Mouse (Mus musculus) limb, embryonic 14.5 days (tissue): ENCODE results near the gene Ehmt2. TPM values are rescaled to one million over a fixed set of nuclear protein-coding genes. Genes with fewer than 3 reads are reported as not detected.

Experiments
- ATAC-seq: fragments of 200-750 bp; cut with Nextera tagmentation; 2 replicates; pipeline ENCODE4 v1.8.0; 2017; ENCODE audit warnings: low read depth, moderate number of reproducible peaks, moderate TSS enrichment; ENCODE audit not compliant: low FRiP score
- DNase-seq: peaks from one replicate; pipeline ENCODE4 v3.0.0-alpha.2; 2015; ENCODE audit warnings: low spot score
- H3K27ac ChIP-seq: fragments of 300-500 bp; sonication (generic); replicated peaks from 2 replicates; pipeline ENCODE4 v1.5.1; 2014; ENCODE audit warnings: low read depth, mild to moderate bottlenecking, low read length, moderate library complexity, mixed read lengths
- H3K27me3 ChIP-seq: fragments of 300-500 bp; sonication (generic); 2 replicates; pipeline ENCODE4 v1.6.1; 2014; ENCODE audit warnings: low read length, mixed read lengths; ENCODE audit not compliant: control insufficient read depth, insufficient read depth
- H3K36me3 ChIP-seq: fragments of 300-500 bp; sonication (generic); 2 replicates; pipeline ENCODE4 v1.6.1; 2014; ENCODE audit warnings: mild to moderate bottlenecking, low read length, moderate library complexity, mixed read lengths; ENCODE audit not compliant: control insufficient read depth, insufficient read depth
- H3K4me1 ChIP-seq: fragments of 300-500 bp; sonication (generic); 2 replicates; pipeline ENCODE4 v1.6.1; 2014; ENCODE audit warnings: antibody characterized with exemption, low read length, mixed read lengths; ENCODE audit not compliant: control insufficient read depth, insufficient read depth
- H3K4me2 ChIP-seq: fragments of 300-500 bp; sonication (generic); replicated peaks from 2 replicates; pipeline ENCODE4 v1.6.1; 2014; ENCODE audit warnings: low read depth, mild to moderate bottlenecking, low read length, moderate library complexity; ENCODE audit not compliant: severe bottlenecking
- H3K4me3 ChIP-seq: fragments of 300-500 bp; sonication (generic); replicated peaks from 2 replicates; pipeline ENCODE4 v1.5.1; 2014; ENCODE audit warnings: low read length
- H3K9ac ChIP-seq: fragments of 300-500 bp; sonication (generic); 2 replicates; pipeline ENCODE4 v1.6.1; 2014; ENCODE audit warnings: mild to moderate bottlenecking, low read depth, low read length, moderate library complexity; ENCODE audit not compliant: severe bottlenecking
- H3K9me3 ChIP-seq: fragments of 300-500 bp; sonication (generic); 2 replicates; pipeline ENCODE4 v1.6.1; 2016; ENCODE audit warnings: low read length; ENCODE audit not compliant: control insufficient read depth
- POLR2A ChIP-seq: fragments of 200-500 bp; IDR thresholded peaks from 2 replicates; pipeline ENCODE4 v1.8.0; 2012; ENCODE audit warnings: inconsistent platforms, mild to moderate bottlenecking, moderate library complexity, borderline replicate concordance; ENCODE audit not compliant: insufficient read depth, insufficient read length; ENCODE audit errors: extremely low read depth
- WGBS: fragments of 180-500 bp; shearing (Covaris S2); extraction: QIAGEN DNeasy Blood & Tissue Kit; methylation state at CpG from one replicate; pipeline ENCODE4 v1.1.7; 2014; 5-methylcytosine and 5-hydroxymethylcytosine counted together
- polyA plus RNA-seq, 2 experiments: library from polyadenylated mRNA; depleted of rRNA in 1 of 2; stranded (reverse) in 1 of 2; unstranded in 1 of 2; fragments of >200 nt; fragmentation: Nextera tagmentation in 1 of 2; extraction: Ambion mirVana in 1 of 2; gene quantifications; 2 replicates each; pipeline versions ENCODE4 v1.2.1 to v1.2.3; 2012 to 2014

The Ehmt2 gene
- polyA plus RNA-seq, 2 experiments: 72.8 to 232 TPM

DNA sequence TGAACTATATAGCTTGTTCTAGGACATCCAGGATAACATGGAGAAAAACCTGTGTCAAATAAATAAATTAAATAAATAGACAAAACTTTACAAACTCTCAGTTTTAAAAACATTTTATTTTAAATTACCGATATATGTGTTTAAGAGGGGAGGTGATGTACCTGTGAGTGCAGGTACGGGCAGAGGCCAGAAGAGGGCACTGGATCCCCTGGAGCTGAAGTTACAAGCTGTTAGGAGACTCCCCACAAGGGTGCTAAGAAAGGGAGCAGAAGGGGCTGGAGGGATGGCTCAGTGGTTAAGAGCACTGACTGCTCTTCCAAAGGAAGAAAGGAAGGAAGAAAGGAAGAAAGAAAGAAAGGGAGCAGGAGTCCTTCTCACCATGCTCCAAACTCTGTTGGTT, 6.9 kb upstream of the Ehmt2 start:
- Histone ChIP-seq H3K4me1 (peaks cover 17% of the 10 kb centered on the region), H3K4me2 (no peak overlapping the region), H3K36me3 (peaks cover 5% of the 10 kb centered on the region), H3K27ac (no peak overlapping the region), H3K9me3 (no peaks in the 10 kb centered on the region), H3K27me3 (no peaks in the 10 kb centered on the region), H3K9ac (no peak overlapping the region), H3K4me3 (no peak overlapping the region)
- DNase-seq: no peak
- no peak for TF ChIP-seq POLR2A
- no peak for ATAC-seq
- 91% methylated on average over 2 of the region's 2 CpGs for WGBS

GRCm38 (mm10) chr17:34893072-34893824, 5.0 kb upstream of the Ehmt2 start:
- Histone ChIP-seq H3K27ac (peak overlapping the region; percentile 61), H3K27me3 (no peaks in the 10 kb centered on the region), H3K4me2 (peak overlapping the region; percentile 87), H3K9me3 (no peaks in the 10 kb centered on the region), H3K36me3 (peaks cover 8% of the 10 kb centered on the region), H3K4me1 (peaks cover 26% of the 10 kb centered on the region), H3K4me3 (peak overlapping the region; percentile 78), H3K9ac (0 out of 2 replicates have a peak overlapping the region, but pooled peaks have one; percentile 86)
- TF ChIP-seq POLR2A: no peak
- 72% methylated on average over 12 of the region's 12 CpGs for WGBS
- ATAC-seq (no peak), DNase-seq (no peak)

GRCm38 (mm10) chr17:34894074-34894597, 4.1 kb upstream of the Ehmt2 start:
- H3K4me2 ChIP-seq: peak overlapping the region; percentile 87

GRCm38 (mm10) chr17:34894801-34895530, 3.3 kb upstream of the Ehmt2 start:
- Histone ChIP-seq H3K4me3 (peak overlapping the region; percentile 78), H3K4me1 (peaks cover 26% of the 10 kb centered on the region), H3K9ac (peak overlapping the region; percentile 86), H3K9me3 (no peaks in the 10 kb centered on the region), H3K36me3 (peaks cover 8% of the 10 kb centered on the region), H3K4me2 (peak overlapping the region; percentile 87), H3K27ac (peak overlapping the region; percentile 86), H3K27me3 (no peaks in the 10 kb centered on the region)
- TF ChIP-seq POLR2A: 0 out of 2 replicates have a peak, but pooled peaks have one; percentile 3
- ATAC-seq: peak; percentile 10
- WGBS: 14% methylated on average over 37 of the region's 51 CpGs
- DNase-seq: peak; percentile 33

More at GRCm38 (mm10) chr17:34894074-34894597, 4.1 kb upstream of the Ehmt2 start:
- Histone ChIP-seq H3K36me3 (peaks cover 8% of the 10 kb centered on the region), H3K27me3 (no peaks in the 10 kb centered on the region), H3K4me3 (peak overlapping the region; percentile 78), H3K27ac (peak overlapping the region; percentile 86), H3K4me1 (peaks cover 26% of the 10 kb centered on the region), H3K9ac (peak overlapping the region; percentile 86), H3K9me3 (no peaks in the 10 kb centered on the region)
- 0% methylated on average over 19 of the region's 51 CpGs for WGBS
- DNase-seq (peak; percentile 97), ATAC-seq (peak; percentile 89)
- 0 out of 2 replicates have a peak, but pooled peaks have one; percentile 29 for TF ChIP-seq POLR2A

- Histone ChIP-seq H3K9ac (no peak overlapping the region; the same call in 1 of the 2 replicates), H3K4me3 (peak overlapping the region; percentile 78), H3K27ac (peak overlapping the region; percentile 86), H3K4me1 (peaks cover 30% of the 10 kb centered on the region), H3K27me3 (no peaks in the 10 kb centered on the region), H3K4me2 (peak overlapping the region; percentile 87), H3K9me3 (no peaks in the 10 kb centered on the region), H3K36me3 (peaks cover 8% of the 10 kb centered on the region)
- no peak for TF ChIP-seq POLR2A
- ATAC-seq (no peak), DNase-seq (no peak)
- WGBS: 88% methylated on average over 15 of the region's 15 CpGs
Measured at GRCm38 (mm10) chr17:34895724-34896123, 2.5 kb upstream of the Ehmt2 start.
